15 mouse cellular contexts compared by ENCODE assay signal in genomic region chr3:73389722-73390651, GRCm38 (mm10).
"Had no signal": no experiment of that assay in that cellular context is flagged by ENCODE, and none has a peak within 500 bp of the region (broad histone marks: within the 10 kb centered on the region; RNA-seq: fewer than 3 reads in every experiment).

No protein-coding gene starts in this region.

- H3K9me3 ChIP-seq: kidney, embryonic 15.5 days; liver, embryonic 13.5 days; midbrain, embryonic 12.5 days; stomach, embryonic 15.5 days had no signal

- H3K4me1 ChIP-seq: kidney, embryonic 15.5 days; liver, embryonic 13.5 days; midbrain, embryonic 12.5 days; stomach, embryonic 15.5 days had no signal

- H3K4me2 ChIP-seq: kidney, embryonic 15.5 days; liver, embryonic 13.5 days; midbrain, embryonic 12.5 days; stomach, embryonic 15.5 days had no signal

- H3K27me3 ChIP-seq: kidney, embryonic 15.5 days; liver, embryonic 13.5 days; midbrain, embryonic 12.5 days; stomach, embryonic 15.5 days had no signal

- H3K9ac ChIP-seq: kidney, embryonic 15.5 days; liver, embryonic 13.5 days; midbrain, embryonic 12.5 days; stomach, embryonic 15.5 days had no signal

- H3K36me3 ChIP-seq: kidney, embryonic 15.5 days; liver, embryonic 13.5 days; midbrain, embryonic 12.5 days; stomach, embryonic 15.5 days had no signal

- DNase-seq: kidney, adult 8-10 months; kidney, postnatal 10 days; kidney, postnatal 36 days; layer of hippocampus, postnatal 36 days; liver, embryonic 13.5 days; lung, adult 2 months; lung, postnatal 14 days; lung, postnatal 4 days; right cerebral cortex, postnatal 25 days; spleen, adult 18-20 months; thymus, postnatal 25 days had no signal

- H3K27ac ChIP-seq: kidney, embryonic 15.5 days; left cerebral cortex, adult 2 months; liver, embryonic 13.5 days; midbrain, embryonic 12.5 days; stomach, embryonic 15.5 days had no signal

- H3K4me3 ChIP-seq: kidney, embryonic 15.5 days; left cerebral cortex, adult 2 months; liver, embryonic 13.5 days; midbrain, embryonic 12.5 days; stomach, embryonic 15.5 days had no signal
